Mouse (Mus musculus): ENCODE measurements around the gene Scn11a.

DNA sequence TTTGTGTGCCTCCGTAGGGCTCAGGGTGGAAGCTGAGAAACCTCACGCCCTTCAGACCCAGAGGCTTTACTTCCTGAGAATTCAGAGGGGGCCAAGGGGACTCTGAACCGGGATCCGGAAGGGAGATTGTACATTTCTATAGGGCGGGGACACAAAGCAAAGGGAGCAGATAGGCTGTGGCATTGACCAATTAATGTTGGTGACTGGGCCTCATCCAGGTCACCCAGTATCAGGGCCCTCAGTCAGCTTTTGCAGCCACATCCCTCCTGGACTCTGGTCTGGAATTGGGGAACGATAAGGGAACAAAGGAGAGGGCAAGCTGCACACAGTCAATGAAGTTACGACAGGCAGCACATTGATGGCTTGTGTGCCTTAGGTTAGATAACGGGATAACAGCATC is 28.9 kb upstream of the Scn11a start:
- TF ChIP-seq ETS1 (conservative IDR thresholded peaks at IDR 0.05; ENCODE audit: low read depth, low read length) (no peak), CTCF (conservative IDR thresholded peaks at IDR 0.05 in 1 of 2, IDR thresholded peaks at IDR 0.05 in 1 of 2; ENCODE audit: low read depth in 2 of 2, low read length in 2 of 2) (no peak), CHD1 (IDR thresholded peaks at IDR 0.05; ENCODE audit: low read depth, low read length) (no peak), POLR2A (IDR thresholded peaks at IDR 0.05; ENCODE audit: low read depth, low read length) (no peak)

Data from CH12.LX (cell line).